Mouse (Mus musculus) liver, postnatal 0 days (tissue): ENCODE data around the gene Slc41a1.

Experiments
- CTCF ChIP-seq: sonication (generic); IDR thresholded peaks from 2 replicates; pipeline ENCODE4 v1.5.1; 2016; ENCODE audit warnings: antibody characterized with exemption, low read depth
- EP300 ChIP-seq: IDR thresholded peaks from 2 replicates; pipeline ENCODE4 v1.6.1; 2016; ENCODE audit warnings: antibody characterized with exemption, low read depth, mild to moderate bottlenecking

- no peak for TF ChIP-seq CTCF
- TF ChIP-seq EP300 = no peak
These were observed 3.3 kb downstream of the Slc41a1 start for GRCm38 (mm10) chr1:131830561-131830960.
